Mouse (Mus musculus) layer of hippocampus, adult 2 months (tissue): Measurements from ENCODE around the gene Gli1. TPM values are rescaled to one million over a fixed set of nuclear protein-coding genes. Genes with fewer than 3 reads are reported as not detected.
"Not testable (repeated sequence)": the region's sequence is repeated elsewhere in the genome, so short reads cannot be mapped to it uniquely, and the experiment has no call there.

ENCODE experiments used
- DNase-seq, 2 experiments: peaks; one replicate each; pipeline ENCODE4 v3.0.0; 2022; ENCODE audit warnings: low spot score in 2 of 2
- H3K27ac ChIP-seq: fragments of 200-600 bp; 2 replicates; pipeline ENCODE4 v1.8.1; 2022
- H3K4me3 ChIP-seq: fragments of 200-600 bp; 2 replicates; pipeline ENCODE4 v1.8.1; 2022; ENCODE audit warnings: mild to moderate bottlenecking
- CTCF ChIP-seq: fragments of 200-600 bp; conservative IDR thresholded peaks from 2 replicates; pipeline ENCODE4 v1.8.1; 2022; ENCODE audit warnings: antibody characterized with exemption, mild to moderate bottlenecking, moderate library complexity
- total RNA-seq, 2 experiments: library from RNA; stranded (reverse); gene quantifications; 2 replicates each; pipeline ENCODE4 v1.2.3; 2021

The Gli1 gene
- total RNA-seq, 2 experiments from 2014 or later = 2.5 to 3.1 TPM

- TF ChIP-seq CTCF = no peak
- DNase-seq = peak; percentile 93 to 97
- Histone ChIP-seq H3K27ac (peak within 1 kb of the TSS; percentile 78), H3K4me3 (peak within 1 kb of the TSS; percentile 90)
Observed at GRCm38 (mm10) chr10:127311476-127312355, 30.1 kb downstream of the Gli1 start, which contains the start of gene Mars. Mars (minus strand) TSS chr10:127311786.

GRCm38 (mm10) chr10:127310523-127311475 is 31.0 kb downstream of the Gli1 start:
- TF ChIP-seq CTCF = no peak

GRCm38 (mm10) chr10:127309167-127309566 is 32.6 kb downstream of the Gli1 start:
- not testable (repeated sequence) for DNase-seq, H3K4me3 ChIP-seq, H3K27ac ChIP-seq

More at GRCm38 (mm10) chr10:127310523-127311475, 31.0 kb downstream of the Gli1 start:
- H3K27ac ChIP-seq = peak overlapping the region; percentile 78
- DNase-seq = no peak
- H3K4me3 ChIP-seq = peak overlapping the region; percentile 90

- TF ChIP-seq CTCF = no peak
- H3K27ac ChIP-seq = no peak overlapping the region
- no peak for DNase-seq
- H3K4me3 ChIP-seq = no peak overlapping the region
Observed at GRCm38 (mm10) chr10:127303136-127303535, 38.6 kb downstream of the Gli1 start.

GRCm38 (mm10) chr10:127300361-127300760 is 41.4 kb downstream of the Gli1 start:
- H3K4me3 ChIP-seq = no peak overlapping the region
- DNase-seq = no peak
- TF ChIP-seq CTCF = no peak

GRCm38 (mm10) chr10:127297015-127297871 is 44.5 kb downstream of the Gli1 start:
- H3K4me3 ChIP-seq = no peak overlapping the region
- H3K27ac ChIP-seq = no peak overlapping the region
- no peak for DNase-seq
- TF ChIP-seq CTCF = no peak

More at GRCm38 (mm10) chr10:127300361-127300760, 41.4 kb downstream of the Gli1 start:
- no peak overlapping the region for H3K27ac ChIP-seq

- TF ChIP-seq CTCF = no peak
- Histone ChIP-seq H3K27ac (no peak overlapping the region), H3K4me3 (no peak overlapping the region)
- DNase-seq = no peak
Observed at GRCm38 (mm10) chr10:127295986-127296794, 45.6 kb downstream of the Gli1 start.

GRCm38 (mm10) chr10:127294895-127295510 is 46.8 kb downstream of the Gli1 start:
- no peak overlapping the region for H3K4me3 ChIP-seq
- no peak for TF ChIP-seq CTCF
- DNase-seq = no peak
- H3K27ac ChIP-seq = no peak overlapping the region

- Histone ChIP-seq H3K4me3 (no peak overlapping the region), H3K27ac (no peak overlapping the region)
- DNase-seq = no peak
- no peak for TF ChIP-seq CTCF
Observed at GRCm38 (mm10) chr10:127293590-127294113, 48.1 kb downstream of the Gli1 start.

- H3K4me3 ChIP-seq = no peak overlapping the region
- no peak for DNase-seq
- H3K27ac ChIP-seq = 0 out of 2 replicates have a peak overlapping the region, but pooled peaks have one; percentile 97
- TF ChIP-seq CTCF = no peak
Observed at GRCm38 (mm10) chr10:127292987-127293538, 48.7 kb downstream of the Gli1 start.
